Mouse (Mus musculus) bone marrow macrophage, adult 2 months (primary cell): ENCODE data around the gene Cd72. TPM values are rescaled to one million over a fixed set of nuclear protein-coding genes. Genes with fewer than 3 reads are reported as not detected.

ENCODE experiments used
- H3K27ac ChIP-seq: 2 replicates; pipeline ENCODE4 v1.5.1; 2012; ENCODE audit warnings: low read depth, low read length; ENCODE audit not compliant: insufficient read depth
- H3K4me1 ChIP-seq: 2 replicates; pipeline ENCODE4 v1.6.1; 2012; ENCODE audit warnings: low read length; ENCODE audit not compliant: control insufficient read depth, insufficient read depth
- H3K4me3 ChIP-seq: 2 replicates; pipeline ENCODE4 v1.5.1; 2012; ENCODE audit warnings: mild to moderate bottlenecking, low read length, moderate library complexity; ENCODE audit not compliant: insufficient read depth
- CTCF ChIP-seq: IDR thresholded peaks from 2 replicates; pipeline ENCODE4 v1.5.1; 2012; ENCODE audit warnings: low read depth, mild to moderate bottlenecking, low read length, moderate library complexity
- POLR2A ChIP-seq: IDR thresholded peaks from 2 replicates; pipeline ENCODE4 v1.6.1; 2012; ENCODE audit warnings: mild to moderate bottlenecking, low read depth, low read length, borderline replicate concordance
- polyA plus RNA-seq: library from polyadenylated mRNA; stranded (reverse); fragments of >200 nt; gene quantifications from 2 replicates; pipeline ENCODE4 v1.2.4, GENCODE M21; 2012; ENCODE audit not compliant: missing spikeins, insufficient read depth, insufficient read length

The Cd72 gene
- polyA plus RNA-seq, 1 experiment: 867 TPM

GRCm38 (mm10) chr4:43478906-43479832 lies 24.7 kb upstream of the Cd72 start:
- H3K27ac ChIP-seq: peak overlapping the region; percentile 69
- H3K4me1 ChIP-seq: peaks cover 43% of the 10 kb centered on the region
- H3K4me3 ChIP-seq: no peak overlapping the region
- TF ChIP-seq CTCF (peak; percentile 67), POLR2A (no peak)

- no peak; the same call in 1 of the 2 replicates for TF ChIP-seq CTCF
- no peak for TF ChIP-seq POLR2A
- Histone ChIP-seq H3K27ac (peak overlapping the region; percentile 69), H3K4me3 (peak overlapping the region; percentile 53), H3K4me1 (peaks cover 47% of the 10 kb centered on the region)
These were observed 24.1 kb upstream of the Cd72 start for GRCm38 (mm10) chr4:43478534-43478858.

GRCm38 (mm10) chr4:43477857-43478533 lies 23.6 kb upstream of the Cd72 start:
- H3K4me1 ChIP-seq: peaks cover 52% of the 10 kb centered on the region
- H3K27ac ChIP-seq: peak overlapping the region; percentile 69
- H3K4me3 ChIP-seq: peak overlapping the region; percentile 53
- TF ChIP-seq POLR2A (no peak), CTCF (0 out of 2 replicates have a peak, but pooled peaks have one; percentile 13)

GRCm38 (mm10) chr4:43476604-43477003 lies 22.2 kb upstream of the Cd72 start:
- H3K4me3 ChIP-seq: no peak overlapping the region
- H3K4me1 ChIP-seq: peaks cover 51% of the 10 kb centered on the region
- TF ChIP-seq POLR2A: no peak
- no peak for TF ChIP-seq CTCF
- peak overlapping the region; percentile 37 for H3K27ac ChIP-seq

DNA sequence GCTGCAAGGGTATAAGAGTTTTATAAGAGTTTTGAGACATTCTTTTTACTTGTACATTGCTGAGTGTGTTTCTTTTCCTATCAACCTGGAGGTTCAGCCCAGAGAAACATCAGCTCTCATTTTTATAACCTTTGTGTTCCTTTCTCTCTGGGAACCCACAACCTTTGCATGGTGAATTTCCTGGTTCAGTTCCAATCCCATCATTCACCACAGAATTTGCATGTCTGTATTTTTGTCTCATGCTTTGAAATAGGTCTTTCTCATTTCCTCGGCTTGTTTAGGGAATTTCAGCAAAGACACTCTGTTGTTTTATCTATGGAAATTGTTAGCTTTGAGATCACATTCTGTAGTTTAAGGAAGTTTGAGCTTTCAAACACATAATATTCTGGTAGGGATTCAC lies 19.2 kb upstream of the Cd72 start:
- H3K4me3 ChIP-seq: no peak overlapping the region
- TF ChIP-seq POLR2A (no peak), CTCF (no peak)
- H3K27ac ChIP-seq: peak overlapping the region; percentile 83
- peaks cover 55% of the 10 kb centered on the region for H3K4me1 ChIP-seq

- Histone ChIP-seq H3K4me1 (peaks cover 58% of the 10 kb centered on the region), H3K27ac (peak overlapping the region; percentile 25; the same call in 1 of the 2 replicates), H3K4me3 (no peak overlapping the region)
- TF ChIP-seq CTCF (no peak), POLR2A (no peak)
These were observed 15.9 kb upstream of the Cd72 start for GRCm38 (mm10) chr4:43470301-43470700.

DNA sequence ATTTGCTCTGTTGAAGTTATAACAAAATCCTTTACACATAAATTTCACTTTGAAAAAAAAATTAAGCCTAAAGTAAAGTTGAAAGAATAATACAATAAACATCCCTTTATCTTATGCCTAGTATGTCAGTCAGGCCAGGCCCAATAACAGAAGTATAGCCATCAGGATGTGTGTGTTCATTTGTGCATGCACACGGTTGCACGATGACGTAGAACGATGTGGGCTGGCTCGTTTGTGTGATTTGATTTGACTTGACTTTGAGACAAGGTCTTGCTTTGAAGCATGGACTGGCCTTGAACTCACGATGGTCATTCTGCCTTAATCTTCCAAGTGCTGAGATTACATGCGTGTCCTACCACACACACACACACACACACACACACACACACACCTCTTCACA lies 12.4 kb upstream of the Cd72 start:
- Histone ChIP-seq H3K4me3 (no peak overlapping the region), H3K4me1 (peaks cover 43% of the 10 kb centered on the region), H3K27ac (peak overlapping the region; percentile 99)
- no peak for TF ChIP-seq CTCF
- no peak for TF ChIP-seq POLR2A

GRCm38 (mm10) chr4:43465935-43466334 lies 11.5 kb upstream of the Cd72 start:
- peak overlapping the region; percentile 99 for H3K27ac ChIP-seq
- H3K4me3 ChIP-seq: peak overlapping the region; percentile 26
- no peak for TF ChIP-seq CTCF
- no peak for TF ChIP-seq POLR2A
- H3K4me1 ChIP-seq: peaks cover 49% of the 10 kb centered on the region

DNA sequence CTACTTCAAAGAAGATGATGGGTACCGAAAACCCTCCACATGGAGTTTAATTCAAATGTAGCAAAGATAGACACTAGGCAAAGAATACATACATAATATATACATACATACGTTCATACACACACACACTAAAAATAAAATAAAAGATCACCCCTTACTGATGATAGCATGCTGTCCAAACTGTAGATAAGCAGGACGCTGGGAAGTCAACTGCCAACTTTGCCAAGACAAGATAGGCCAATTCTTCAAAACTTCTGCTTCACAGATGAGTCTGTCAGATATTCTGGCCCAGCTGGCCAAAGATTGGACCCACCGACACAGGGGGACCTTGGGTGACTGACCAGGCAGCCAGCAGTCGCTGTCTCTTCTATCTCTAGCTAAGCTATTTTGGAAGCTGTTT lies 8.7 kb upstream of the Cd72 start:
- no peak overlapping the region for H3K27ac ChIP-seq
- peaks cover 43% of the 10 kb centered on the region for H3K4me1 ChIP-seq
- no peak for TF ChIP-seq CTCF
- TF ChIP-seq POLR2A: no peak
- H3K4me3 ChIP-seq: no peak overlapping the region

GRCm38 (mm10) chr4:43457124-43457523 lies 2.7 kb upstream of the Cd72 start:
- peaks cover 33% of the 10 kb centered on the region for H3K4me1 ChIP-seq
- TF ChIP-seq CTCF (no peak), POLR2A (no peak)
- no peak overlapping the region for H3K4me3 ChIP-seq
- H3K27ac ChIP-seq: no peak overlapping the region
